Mouse (Mus musculus) olfactory bulb, adult 2 months (tissue): ENCODE measurements around the gene Pip4k2c.

Experiments used
- CTCF ChIP-seq: fragments of 200-500 bp; IDR thresholded peaks from 2 replicates; pipeline ENCODE4 v1.5.1; 2012; ENCODE audit warnings: low read depth, mild to moderate bottlenecking, low read length, moderate library complexity; ENCODE audit not compliant: insufficient read depth
- POLR2A ChIP-seq: fragments of 200-500 bp; IDR thresholded peaks from 2 replicates; pipeline ENCODE4 v1.6.1; 2012; ENCODE audit warnings: mild to moderate bottlenecking, low read depth, low read length, moderate library complexity; ENCODE audit not compliant: insufficient read depth

- peak; percentile 64 for TF ChIP-seq CTCF
- TF ChIP-seq POLR2A: no peak
Observed at GRCm38 (mm10) chr10:127177719-127178118, 33.7 kb downstream of the Pip4k2c start.
